ENCODE assay signal across 7 mouse cellular contexts in the genomic region with DNA sequence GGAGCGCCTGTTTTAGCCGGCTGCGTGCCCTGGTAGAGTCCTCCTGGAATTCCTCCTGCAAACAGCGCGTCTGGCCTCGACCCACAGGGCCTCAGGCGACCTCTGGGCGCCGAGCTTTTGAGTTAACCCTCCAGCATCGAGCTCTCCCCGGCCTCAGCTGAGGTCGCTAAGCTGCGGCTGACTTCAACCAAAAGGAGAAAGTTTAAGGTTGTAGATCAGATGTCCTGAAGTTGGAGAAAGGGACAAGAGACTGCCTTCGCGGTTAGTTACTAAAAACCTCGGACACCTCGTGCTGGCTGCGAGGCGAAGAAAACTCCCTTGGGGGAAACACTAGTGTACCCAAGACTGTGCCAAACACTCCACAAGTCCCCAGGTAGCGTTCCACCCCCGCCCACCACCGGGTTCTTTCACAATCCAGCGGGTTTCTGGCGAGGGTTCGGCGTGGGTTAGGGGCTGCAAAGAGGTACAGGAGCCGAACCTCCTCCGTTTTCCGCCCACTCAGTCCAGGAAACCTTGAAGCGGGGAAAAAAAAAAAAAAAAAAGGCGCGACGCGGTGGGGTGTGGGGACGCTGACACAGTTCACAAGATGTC.
A peak's percentile ranks its signal among the peaks of the same experiment; 100 is the strongest.
DNase-seq lines count a peak whose midpoint lies in the region; ATAC-seq and TF ChIP-seq lines count a peak whose summit lies in the region.

No protein-coding gene starts in this region.

- no peak for TF ChIP-seq POLR2A in thymus, adult 2 months (IDR thresholded peaks at IDR 0.05; ENCODE audit: control insufficient read depth, extremely low read depth, insufficient read depth, low read length, poor library complexity)

- H3K27ac ChIP-seq in forebrain, embryonic 16.5 days (ENCODE audit: low read length), result no peak overlapping the region
- no peak overlapping the region for H3K27ac ChIP-seq in kidney, embryonic 14.5 days (ENCODE audit: low read depth, low read length)
- no peak overlapping the region for H3K27ac ChIP-seq in midbrain, embryonic 11.5 days (ENCODE audit: low read depth, low read length)
- H3K27ac ChIP-seq in thymus, adult 2 months (ENCODE audit: control insufficient read depth, insufficient read depth, low read length), result no peak overlapping the region

- H3K4me1 ChIP-seq in E14TG2a.4 (replicated peaks; ENCODE audit: low read depth, low read length), result peaks cover 63% of the 10 kb centered on the region
- peaks cover 33% of the 10 kb centered on the region for H3K4me1 ChIP-seq in forebrain, embryonic 16.5 days (replicated peaks; ENCODE audit: control insufficient read depth, insufficient read depth, low read length)
- H3K4me1 ChIP-seq in kidney, embryonic 14.5 days (ENCODE audit: control insufficient read depth, insufficient read depth, low read length), result peaks cover 33% of the 10 kb centered on the region
- H3K4me1 ChIP-seq in midbrain, embryonic 11.5 days (ENCODE audit: control insufficient read depth, insufficient read depth, low read length), result peaks cover 25% of the 10 kb centered on the region
- peaks cover 36% of the 10 kb centered on the region for H3K4me1 ChIP-seq in thymus, adult 2 months (replicated peaks; ENCODE audit: control insufficient read depth, insufficient read depth, low read length)

- H3K4me3 ChIP-seq in E14TG2a.4 (replicated peaks; ENCODE audit: low read length), result peak overlapping the region; percentile 70; the same call in 1 of the 2 replicates
- H3K4me3 ChIP-seq in forebrain, embryonic 16.5 days (replicated peaks; ENCODE audit: low read length), result peak overlapping the region; percentile 37; the same call in 1 of the 2 replicates
- peak overlapping the region; percentile 38 for H3K4me3 ChIP-seq in kidney, embryonic 14.5 days (ENCODE audit: low read length)
- peak overlapping the region; percentile 29 for H3K4me3 ChIP-seq in midbrain, embryonic 11.5 days (ENCODE audit: low read depth, low read length)
- H3K4me3 ChIP-seq in thymus, adult 2 months (ENCODE audit: control insufficient read depth, insufficient read depth, low read length), result peak overlapping the region; percentile 33

- H3K27me3 ChIP-seq in E14TG2a.4 (ENCODE audit: insufficient read depth, low read length), result peaks cover 88% of the 10 kb centered on the region
- H3K27me3 ChIP-seq in forebrain, embryonic 16.5 days (replicated peaks; ENCODE audit: control insufficient read depth, insufficient read depth, low read length), result peaks cover 18% of the 10 kb centered on the region
- H3K27me3 ChIP-seq in kidney, embryonic 14.5 days (ENCODE audit: control insufficient read depth, insufficient read depth, low read length), result peaks cover 49% of the 10 kb centered on the region
- H3K27me3 ChIP-seq in midbrain, embryonic 11.5 days (ENCODE audit: control insufficient read depth, insufficient read depth, low read length), result peaks cover 72% of the 10 kb centered on the region
- H3K27me3 ChIP-seq in thymus, adult 2 months (ENCODE audit: control insufficient read depth, insufficient read depth, low read length), result peaks cover 21% of the 10 kb centered on the region

- no peak for ATAC-seq in forebrain, embryonic 16.5 days
- ATAC-seq in kidney, embryonic 14.5 days (ENCODE audit: low FRiP score, low TSS enrichment), result no peak
- ATAC-seq in midbrain, embryonic 11.5 days (ENCODE audit: low FRiP score), result no peak

- no peak for TF ChIP-seq CTCF in E14TG2a.4 (conservative IDR thresholded peaks at IDR 0.05; ENCODE audit: low read length)
- no peak for TF ChIP-seq CTCF in thymus, adult 2 months (IDR thresholded peaks at IDR 0.05; ENCODE audit: borderline replicate concordance, control insufficient read depth, extremely low read depth, insufficient read depth, low read length, poor library complexity)

- no peak overlapping the region for H3K9ac ChIP-seq in forebrain, embryonic 16.5 days (replicated peaks; ENCODE audit: low read depth, low read length)
- peak overlapping the region; percentile 40; the same call in 1 of the 2 replicates for H3K9ac ChIP-seq in kidney, embryonic 14.5 days (ENCODE audit: low read depth, low read length)
- no peak overlapping the region; the same call in 1 of the 2 replicates for H3K9ac ChIP-seq in midbrain, embryonic 11.5 days (ENCODE audit: low read length)

- 16% methylated on average over 30 of the region's 35 CpGs for WGBS in forebrain, embryonic 16.5 days
- 2% methylated on average over 30 of the region's 35 CpGs for WGBS in kidney, embryonic 14.5 days
- WGBS in midbrain, embryonic 11.5 days, result under 1% methylated on average over 30 of the region's 35 CpGs
- 26% methylated on average over 35 of the region's 35 CpGs for WGBS in thymus, adult 2 months

- H3K4me2 ChIP-seq in forebrain, embryonic 16.5 days (ENCODE audit: low read length), result peak overlapping the region; percentile 65
- peak overlapping the region; percentile 72 for H3K4me2 ChIP-seq in kidney, embryonic 14.5 days (replicated peaks; ENCODE audit: low read depth, low read length)
- peak overlapping the region; percentile 59; the same call in 1 of the 2 replicates for H3K4me2 ChIP-seq in midbrain, embryonic 11.5 days

- no peaks in the 10 kb centered on the region for H3K36me3 ChIP-seq in E14TG2a.4 (ENCODE audit: insufficient read depth, low read length)
- no peaks in the 10 kb centered on the region for H3K36me3 ChIP-seq in forebrain, embryonic 16.5 days (ENCODE audit: control insufficient read depth, insufficient read depth)
- H3K36me3 ChIP-seq in kidney, embryonic 14.5 days (ENCODE audit: control insufficient read depth, insufficient read depth, low read length), result no peaks in the 10 kb centered on the region
- H3K36me3 ChIP-seq in midbrain, embryonic 11.5 days (ENCODE audit: control insufficient read depth, insufficient read depth, low read length), result no peaks in the 10 kb centered on the region
- no peaks in the 10 kb centered on the region for H3K36me3 ChIP-seq in thymus, adult 2 months (ENCODE audit: control insufficient read depth, insufficient read depth, low read length)

- peak; percentile 50 for DNase-seq in 416B (ENCODE audit: low read depth)
- peak; percentile 97 for DNase-seq in midbrain, embryonic 11.5 days (ENCODE audit: low spot score, missing footprints)
- peak; percentile 35 for DNase-seq in thymus, adult 2 months
- DNase-seq in layer of hippocampus, adult 18-20 months (ENCODE audit: low spot score in 2 of 2), result no peak

- H3K9me3 ChIP-seq in E14TG2a.4 (ENCODE audit: low read length), result no peaks in the 10 kb centered on the region
- no peaks in the 10 kb centered on the region; the same call in 1 of the 2 replicates for H3K9me3 ChIP-seq in forebrain, embryonic 16.5 days (ENCODE audit: control insufficient read depth, low read length)
- H3K9me3 ChIP-seq in kidney, embryonic 14.5 days (ENCODE audit: control insufficient read depth, low read length), result no peaks in the 10 kb centered on the region
- H3K9me3 ChIP-seq in midbrain, embryonic 11.5 days (ENCODE audit: control insufficient read depth, low read length), result no peaks in the 10 kb centered on the region

Comparison
In these comparisons a context has a peak if more than half of its experiments do, and no peak if none do; other contexts are left out.
1. DNase-seq: peak in 416B (single experiment), midbrain, embryonic 11.5 days (single experiment) and thymus, adult 2 months (single experiment); none in layer of hippocampus, adult 18-20 months (0 of 2).
2. Peak in every context shown above with its lines, with median percentiles within 50 percentile points of each other: H3K4me3 ChIP-seq and H3K4me2 ChIP-seq.